8 mouse cellular contexts compared by ENCODE assay signal in the genomic region with DNA sequence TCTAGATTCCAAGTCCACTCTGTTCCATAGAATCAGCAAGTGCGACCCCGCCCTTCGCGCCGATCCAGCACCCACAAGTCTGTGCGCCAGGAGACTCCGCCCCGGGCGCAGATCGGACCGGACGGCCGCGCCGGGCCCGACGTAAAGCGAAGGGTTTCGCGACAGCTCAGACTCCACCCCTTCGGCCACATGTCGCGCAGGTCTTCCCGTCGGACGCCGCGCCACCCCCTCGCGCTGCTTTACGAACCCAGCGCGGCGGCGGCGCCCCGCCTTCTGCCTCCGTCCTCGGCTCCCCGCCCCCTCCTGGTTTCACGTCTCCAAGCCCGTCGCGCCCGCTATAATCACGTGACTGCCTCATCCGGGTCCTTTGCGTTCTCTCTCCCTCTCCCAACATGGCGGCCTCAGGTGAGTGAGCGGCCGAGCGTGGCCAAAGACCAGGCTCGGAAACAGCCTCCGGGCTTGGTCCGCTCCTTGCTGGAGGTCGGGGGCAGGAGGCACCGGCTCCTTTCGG. TPM values are rescaled to one million over a fixed set of nuclear protein-coding genes. Genes with fewer than 3 reads are reported as not detected.
DNase-seq lines count a peak whose midpoint lies in the region; ATAC-seq and TF ChIP-seq lines count a peak whose summit lies in the region.

A gene (plus strand): TSS at position 215 of the 511 bp plus-strand sequence.

- no peaks in the 10 kb centered on the region for H3K9me3 ChIP-seq in embryonic facial prominence, embryonic 15.5 days (replicated peaks)
- no peaks in the 10 kb centered on the region for H3K9me3 ChIP-seq in limb, embryonic 14.5 days (ENCODE audit: control insufficient read depth, low read length)
- H3K9me3 ChIP-seq in midbrain, postnatal 0 days (ENCODE audit: low read length) = no peaks in the 10 kb centered on the region

- peak; percentile 47; the same call in 1 of the 2 replicates for TF ChIP-seq POLR2A in bone marrow, adult 2 months (IDR thresholded peaks at IDR 0.05; ENCODE audit: borderline replicate concordance, control insufficient read depth, low read depth, low read length)
- TF ChIP-seq POLR2A in limb, embryonic 14.5 days (IDR thresholded peaks at IDR 0.05; ENCODE audit: borderline replicate concordance, extremely low read depth, insufficient read depth, insufficient read length) = peak; percentile 57; the same call in 1 of the 2 replicates

- under 1% methylated on average over 58 of the region's 58 CpGs for WGBS in bone marrow, adult 2 months
- WGBS in embryonic facial prominence, embryonic 15.5 days = under 1% methylated on average over 58 of the region's 58 CpGs
- WGBS in limb, embryonic 14.5 days = under 1% methylated on average over 52 of the region's 58 CpGs
- WGBS in midbrain, postnatal 0 days = 3% methylated on average over 58 of the region's 58 CpGs

- peak within 1 kb of the TSS; percentile 99 for H3K9ac ChIP-seq in embryonic facial prominence, embryonic 15.5 days
- peak within 1 kb of the TSS; percentile 83 for H3K9ac ChIP-seq in limb, embryonic 14.5 days (ENCODE audit: low read depth, low read length, severe bottlenecking)
- H3K9ac ChIP-seq in midbrain, postnatal 0 days (replicated peaks; ENCODE audit: low read length, poor library complexity, severe bottlenecking) = peak within 1 kb of the TSS; percentile 98

- peak within 1 kb of the TSS; percentile 79 for H3K27ac ChIP-seq in bone marrow, adult 2 months (ENCODE audit: control insufficient read depth, insufficient read depth, low read depth, low read length, poor library complexity)
- peak within 1 kb of the TSS; percentile 97 for H3K27ac ChIP-seq in embryonic facial prominence, embryonic 15.5 days (replicated peaks)
- H3K27ac ChIP-seq in limb, embryonic 14.5 days (replicated peaks; ENCODE audit: low read depth, low read length) = peak within 1 kb of the TSS; percentile 95
- H3K27ac ChIP-seq in midbrain, postnatal 0 days (ENCODE audit: low read depth, low read length) = peak within 1 kb of the TSS; percentile 97

- H3K4me2 ChIP-seq in embryonic facial prominence, embryonic 15.5 days (replicated peaks) = peak within 1 kb of the TSS; percentile 58
- peak within 1 kb of the TSS; percentile 65 for H3K4me2 ChIP-seq in limb, embryonic 14.5 days (replicated peaks; ENCODE audit: low read depth, low read length, severe bottlenecking)
- H3K4me2 ChIP-seq in midbrain, postnatal 0 days (ENCODE audit: low read depth, low read length, poor library complexity, severe bottlenecking) = peak within 1 kb of the TSS; percentile 83

- H3K4me1 ChIP-seq in bone marrow, adult 2 months (ENCODE audit: control insufficient read depth, insufficient read depth, low read length) = peaks cover 1% of the 10 kb centered on the region
- peaks cover 17% of the 10 kb centered on the region for H3K4me1 ChIP-seq in embryonic facial prominence, embryonic 15.5 days
- H3K4me1 ChIP-seq in limb, embryonic 14.5 days (ENCODE audit: control insufficient read depth, insufficient read depth, low read length) = peaks cover 12% of the 10 kb centered on the region; the same call in 1 of the 2 replicates
- H3K4me1 ChIP-seq in midbrain, postnatal 0 days (ENCODE audit: insufficient read depth, low read length) = peaks cover 5% of the 10 kb centered on the region; the same call in 1 of the 2 replicates

- no peaks in the 10 kb centered on the region for H3K36me3 ChIP-seq in embryonic facial prominence, embryonic 15.5 days
- H3K36me3 ChIP-seq in limb, embryonic 14.5 days (ENCODE audit: control insufficient read depth, insufficient read depth, low read length) = no peaks in the 10 kb centered on the region
- no peaks in the 10 kb centered on the region for H3K36me3 ChIP-seq in midbrain, postnatal 0 days (ENCODE audit: insufficient read depth, low read length)

- TF ChIP-seq CTCF in bone marrow, adult 2 months (IDR thresholded peaks at IDR 0.05; ENCODE audit: control insufficient read depth, insufficient read depth, low read length) = no peak
- peak; percentile 35; the same call in 1 of the 2 replicates for TF ChIP-seq CTCF in midbrain, postnatal 0 days (IDR thresholded peaks at IDR 0.05)

- peak; percentile 95 for ATAC-seq in embryonic facial prominence, embryonic 15.5 days (ENCODE audit: insufficient number of reproducible peaks, low FRiP score, low TSS enrichment, low read depth)
- ATAC-seq in limb, embryonic 14.5 days (ENCODE audit: low FRiP score, low read depth) = peak; percentile 94
- ATAC-seq in midbrain, postnatal 0 days (ENCODE audit: low FRiP score) = peak; percentile 95

- peak; percentile 99 for DNase-seq in 416B (ENCODE audit: low read depth)
- DNase-seq in heart, adult 8-10 months (ENCODE audit: low spot score) = peak; percentile 97
- DNase-seq in kidney, adult 9 months = peak; percentile 100
- peak; percentile 98 for DNase-seq in limb, embryonic 14.5 days (ENCODE audit: low spot score)
- peak; percentile 99 for DNase-seq in midbrain, postnatal 0 days (ENCODE audit: low spot score)
- peak; percentile 96 to 97 for DNase-seq in spleen, postnatal 14 days (ENCODE audit: low spot score in 2 of 2)

- H3K27me3 ChIP-seq in embryonic facial prominence, embryonic 15.5 days = no peaks in the 10 kb centered on the region
- H3K27me3 ChIP-seq in limb, embryonic 14.5 days (ENCODE audit: control insufficient read depth, insufficient read depth, low read length) = no peaks in the 10 kb centered on the region
- H3K27me3 ChIP-seq in midbrain, postnatal 0 days (ENCODE audit: insufficient read depth, low read length) = no peaks in the 10 kb centered on the region

- H3K4me3 ChIP-seq in bone marrow, adult 2 months (replicated peaks; ENCODE audit: control insufficient read depth, low read depth, low read length) = peak within 1 kb of the TSS; percentile 86
- H3K4me3 ChIP-seq in embryonic facial prominence, embryonic 15.5 days (replicated peaks) = peak within 1 kb of the TSS; percentile 96
- peak within 1 kb of the TSS; percentile 98 for H3K4me3 ChIP-seq in limb, embryonic 14.5 days (replicated peaks; ENCODE audit: low read length)
- H3K4me3 ChIP-seq in midbrain, postnatal 0 days (ENCODE audit: low read depth, low read length) = peak within 1 kb of the TSS; percentile 91

RNA-seq across cellular contexts. Expression of the gene that starts here (rescaled TPM):
- 83.0 and 122 TPM in 2 replicates for polyA plus RNA-seq in bone marrow, adult 2 months (2011; ENCODE audit: insufficient read depth, insufficient read length, low replicate concordance, missing spikeins)
- polyA plus RNA-seq in embryonic facial prominence, embryonic 15.5 days (2015; fragmentation: Nextera tagmentation; extraction: Ambion mirVana) = 107 and 113 TPM in 2 replicates
- 100 to 1,000 TPM; 161 to 190 (median 169) TPM for total RNA-seq in heart, adult 8-10 months (2022)
- 165 and 199 TPM in 2 replicates for polyA plus RNA-seq in limb, embryonic 14.5 days (2012; rRNA removed)
- polyA plus RNA-seq in limb, embryonic 14.5 days (2014; fragmentation: Nextera tagmentation; extraction: Ambion mirVana) = 133 and 134 TPM in 2 replicates
- total RNA-seq in midbrain, postnatal 0 days (2014; rRNA removed) = 161 and 169 TPM in 2 replicates
- polyA plus RNA-seq in midbrain, postnatal 0 days (2015; fragmentation: Nextera tagmentation; extraction: Ambion mirVana) = 65.8 and 68.2 TPM in 2 replicates

Comparison
In these comparisons a context has a peak if more than half of its experiments do, and no peak if none do; other contexts are left out.
1. Peak in every context shown above with its lines: DNase-seq, ATAC-seq, H3K4me3 ChIP-seq and H3K27ac ChIP-seq.